Mouse (Mus musculus): ENCODE results near the gene Bcl2l11.

DNA sequence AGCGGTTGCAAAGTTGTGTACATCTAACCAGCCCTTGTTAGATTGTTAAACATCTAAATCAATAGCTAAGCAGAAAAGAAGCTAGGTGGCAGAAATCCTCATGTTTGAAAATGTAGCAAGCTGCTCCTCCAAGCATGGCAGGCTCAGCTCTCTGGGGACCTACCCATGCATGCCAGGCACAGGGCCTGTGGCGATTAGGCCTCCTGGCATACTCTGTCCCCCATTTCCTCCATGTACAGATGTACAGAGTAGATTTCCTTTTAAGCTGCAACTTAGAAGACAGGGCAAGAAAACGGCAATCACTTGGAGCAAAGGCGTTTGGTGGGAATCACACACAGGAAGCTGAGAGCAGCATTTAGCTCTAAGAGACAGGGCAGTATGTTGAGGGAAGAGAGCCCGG is 31.6 kb upstream of the Bcl2l11 start:
- TF ChIP-seq TAL1 (IDR thresholded peaks at IDR 0.05; ENCODE audit: low read length) (no peak), GATA1 (IDR thresholded peaks at IDR 0.05; ENCODE audit: low read length) (no peak)
